Comparison of ENCODE assay signal across 9 mouse cellular contexts in genomic region chr3:104779949-104780348, GRCm38 (mm10). TPM values are rescaled to one million over a fixed set of nuclear protein-coding genes. Genes with fewer than 3 reads are reported as not detected.
DNase-seq lines count a peak whose midpoint lies in the region; ATAC-seq and TF ChIP-seq lines count a peak whose summit lies in the region.
"Had no signal": no experiment of that assay in that cellular context is flagged by ENCODE, and none has a peak within 500 bp of the region (broad histone marks: within the 10 kb centered on the region; RNA-seq: fewer than 3 reads in every experiment).

No protein-coding gene starts in this region.

- intact Hi-C loops in heart, postnatal 25 days (cut with DNase I) = no loop called here

- no peak for ATAC-seq in hindbrain, embryonic 13.5 days (ENCODE audit: low FRiP score)

- no peaks in the 10 kb centered on the region for H3K9me3 ChIP-seq in hindbrain, embryonic 13.5 days
- H3K9me3 ChIP-seq: liver, embryonic 15.5 days had no signal

- DNase-seq in heart, adult 11 months = peak; percentile 93
- no peak for DNase-seq in heart, postnatal 25 days (ENCODE audit: low spot score)
- DNase-seq in urinary bladder, postnatal 25 days (ENCODE audit: low spot score) = peak; percentile 63
- no peak for DNase-seq in urinary bladder, postnatal 36 days (ENCODE audit: low spot score in 2 of 2)
- peak; percentile 81 for DNase-seq in embryo, embryonic 11 days
- peak; percentile 73 for DNase-seq in lung, postnatal 14 days
- peak; percentile 71 for DNase-seq in thymus, adult 2 months

- H3K9ac ChIP-seq in hindbrain, embryonic 13.5 days = peak overlapping the region; percentile 13; the same call in 1 of the 2 replicates
- H3K9ac ChIP-seq: liver, embryonic 15.5 days had no signal

- H3K36me3 ChIP-seq in hindbrain, embryonic 13.5 days = no peaks in the 10 kb centered on the region
- no peaks in the 10 kb centered on the region for H3K36me3 ChIP-seq in thymus, adult 2 months (ENCODE audit: control insufficient read depth, insufficient read depth, low read length)
- H3K36me3 ChIP-seq: liver, embryonic 15.5 days had no signal

- no peak for TF ChIP-seq POLR2A in thymus, adult 2 months (IDR thresholded peaks at IDR 0.05; ENCODE audit: control insufficient read depth, extremely low read depth, insufficient read depth, low read length, poor library complexity)

- H3K27ac ChIP-seq in hindbrain, embryonic 13.5 days = no peak overlapping the region
- no peak overlapping the region for H3K27ac ChIP-seq in thymus, adult 2 months (ENCODE audit: control insufficient read depth, insufficient read depth, low read length)
- H3K27ac ChIP-seq: liver, embryonic 15.5 days had no signal

- H3K4me3 ChIP-seq in hindbrain, embryonic 13.5 days = no peak overlapping the region
- H3K4me3 ChIP-seq in thymus, adult 2 months (ENCODE audit: control insufficient read depth, insufficient read depth, low read length) = no peak overlapping the region

- H3K27me3 ChIP-seq in hindbrain, embryonic 13.5 days = peaks cover 95% of the 10 kb centered on the region
- peaks cover 9% of the 10 kb centered on the region; the same call in 1 of the 2 replicates for H3K27me3 ChIP-seq in thymus, adult 2 months (ENCODE audit: control insufficient read depth, insufficient read depth, low read length)

- no peak overlapping the region for H3K4me2 ChIP-seq in hindbrain, embryonic 13.5 days

- peak; percentile 91; the same call in 1 of the 2 replicates for TF ChIP-seq CTCF in thymus, adult 2 months (IDR thresholded peaks at IDR 0.05; ENCODE audit: borderline replicate concordance, control insufficient read depth, extremely low read depth, insufficient read depth, low read length, poor library complexity)

- WGBS in hindbrain, embryonic 13.5 days = 3% methylated on average over 7 of the region's 7 CpGs
- WGBS in thymus, adult 2 months = 3% methylated on average over 7 of the region's 7 CpGs

- peaks cover 26% of the 10 kb centered on the region for H3K4me1 ChIP-seq in hindbrain, embryonic 13.5 days (replicated peaks)
- peaks cover 27% of the 10 kb centered on the region for H3K4me1 ChIP-seq in thymus, adult 2 months (replicated peaks; ENCODE audit: control insufficient read depth, insufficient read depth, low read length)

RNA-seq across cellular contexts. Expression of gene Ppm1j, which starts 0.9 kb away (rescaled TPM):
- total RNA-seq in heart, postnatal 25 days (2021) = 10 to 100 TPM; 22.4 to 26.6 TPM
- polyA plus RNA-seq in hindbrain, embryonic 13.5 days (2015; fragmentation: Nextera tagmentation; extraction: Ambion mirVana) = 0.57 and 0.92 TPM in 2 replicates
- polyA plus RNA-seq in thymus, adult 2 months (2012; rRNA removed) = 4.6 and 7.4 TPM in 2 replicates

RNA-seq across cellular contexts. Expression of gene Fam19a3, which starts 1.7 kb away (rescaled TPM):
- 1 to 10 TPM; 2.5 to 3.0 TPM for total RNA-seq in heart, postnatal 25 days (2021)
- 0.04 and 0.06 TPM in 2 replicates for polyA plus RNA-seq in hindbrain, embryonic 13.5 days (2015; fragmentation: Nextera tagmentation; extraction: Ambion mirVana)
- 0.33 and 0.54 TPM in 2 replicates for polyA plus RNA-seq in thymus, adult 2 months (2012; rRNA removed)
- polyA plus RNA-seq: liver, embryonic 15.5 days had no signal

RNA-seq across cellular contexts. Expression of gene Rhoc, which starts 8.2 kb away (rescaled TPM):
- total RNA-seq in heart, postnatal 25 days (2021) = 100 to 1,000 TPM in 1 of 2 experiments, 10 to 100 TPM in 1; 96.9 to 108 TPM
- 55.4 and 61.7 TPM in 2 replicates for polyA plus RNA-seq in hindbrain, embryonic 13.5 days (2015; fragmentation: Nextera tagmentation; extraction: Ambion mirVana)
- 14.8 and 23.5 TPM in 2 replicates for polyA plus RNA-seq in thymus, adult 2 months (2012; rRNA removed)

RNA-seq across cellular contexts. Expression of gene Mov10, which starts 38.4 kb away (rescaled TPM):
- total RNA-seq in heart, postnatal 25 days (2021) = 1 to 10 TPM; 6.2 to 6.3 TPM
- polyA plus RNA-seq in hindbrain, embryonic 13.5 days (2015; fragmentation: Nextera tagmentation; extraction: Ambion mirVana) = 10.2 and 14.5 TPM in 2 replicates
- 23.9 and 29.8 TPM in 2 replicates for polyA plus RNA-seq in thymus, adult 2 months (2012; rRNA removed)

Comparison
In these comparisons a context has a peak if more than half of its experiments do, and no peak if none do; other contexts are left out.
1. DNase-seq: peak in heart, adult 11 months (single experiment), urinary bladder, postnatal 25 days (single experiment), embryo, embryonic 11 days (single experiment), lung, postnatal 14 days (single experiment) and thymus, adult 2 months (single experiment); none in heart, postnatal 25 days (single experiment) and urinary bladder, postnatal 36 days (0 of 2).